Mouse (Mus musculus): ENCODE data around the gene Cyp2c69.

DNA sequence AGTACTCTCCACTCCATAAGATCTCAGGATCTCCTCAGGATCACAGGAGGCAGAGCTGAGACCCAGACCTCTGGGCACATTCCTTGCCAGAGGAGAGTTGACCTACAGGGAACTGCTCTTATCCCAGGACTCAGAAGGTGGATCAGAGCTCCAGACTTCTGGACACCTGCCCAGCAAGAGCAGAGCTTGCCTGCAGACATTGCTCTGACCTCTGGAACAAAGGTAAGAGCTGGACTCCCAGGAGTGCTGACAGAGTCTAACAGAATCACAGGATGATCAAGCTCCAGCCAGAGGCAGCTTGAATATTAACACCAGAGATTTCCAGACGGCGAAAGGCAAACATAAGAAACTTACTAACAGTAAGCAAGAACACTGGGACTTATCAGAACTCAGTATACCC lies 48.8 kb upstream of the Cyp2c69 start:
- TF ChIP-seq CTCF (IDR thresholded peaks at IDR 0.05; ENCODE audit: low read depth) (no peak), EP300 (IDR thresholded peaks at IDR 0.05; ENCODE audit: low read depth) (no peak)

Data from heart, postnatal 0 days (tissue).